Mouse (Mus musculus) lung, adult 2 months (tissue): ENCODE results near the gene Ncapd2.

Source experiments
- CTCF ChIP-seq: fragments of 200-500 bp; IDR thresholded peaks from 2 replicates; pipeline ENCODE4 v1.5.1; 2011; ENCODE audit warnings: mild to moderate bottlenecking, low read length, control low read depth; ENCODE audit not compliant: insufficient read depth
- POLR2A ChIP-seq: fragments of 200-500 bp; IDR thresholded peaks from 2 replicates; pipeline ENCODE4 v1.6.1; 2011; ENCODE audit warnings: low read depth, mild to moderate bottlenecking, control low read depth, low read length, borderline replicate concordance; ENCODE audit errors: extremely low read depth

DNA sequence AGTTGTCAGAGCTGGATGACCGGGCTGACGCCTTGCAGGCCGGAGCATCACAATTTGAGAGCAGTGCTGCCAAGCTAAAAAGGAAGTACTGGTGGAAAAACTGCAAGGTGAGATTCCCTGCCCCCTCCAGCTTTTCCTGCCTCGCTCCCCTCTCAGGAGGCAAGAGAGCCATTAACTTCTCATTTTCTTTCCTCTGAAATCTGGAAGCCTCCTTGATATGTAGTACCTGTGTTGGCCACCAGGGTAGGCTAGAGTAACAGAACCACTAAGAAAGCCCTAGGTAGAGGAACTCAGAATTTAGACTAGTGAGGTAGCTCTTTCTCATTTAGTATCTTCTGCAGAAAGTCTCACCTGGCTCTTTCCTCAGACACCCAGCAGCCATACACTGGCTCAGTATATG lies 27.5 kb upstream of the Ncapd2 start:
- TF ChIP-seq CTCF (peak; percentile 42), POLR2A (no peak)
